Mouse (Mus musculus) activated CD4-positive, CD25-positive, alpha-beta regulatory T cell (primary cell): ENCODE measurements around the gene Dcaf5. TPM values are rescaled to one million over a fixed set of nuclear protein-coding genes. Genes with fewer than 3 reads are reported as not detected.

Experiments
- polyA plus RNA-seq, 2 experiments: library from polyadenylated mRNA; unstranded; fragments of 100-300 nt; shearing (Covaris generic); gene quantifications; one replicate each; pipeline ENCODE4 v1.2.1; 2017

The Dcaf5 gene
- polyA plus RNA-seq = 10 to 100 TPM; 43.0 to 61.2 TPM

GRCm38 (mm10) chr12:80436336-80436976, at the start of gene Dcaf5:
Dcaf5 (minus strand) TSS chr12:80436601.

GRCm38 (mm10) chr12:80462942-80463651, 26.7 kb upstream of the Dcaf5 start, which contains the start of gene Exd2:
Exd2 (plus strand) TSS chr12:80463095.

Other genes starting within 250 kb of the Dcaf5 start
- gene Actn1, start 176.2 kb downstream of the Dcaf5 start, polyA plus RNA-seq = 10 to 100 TPM; 19.1 to 31.4 TPM
- 10 to 100 TPM; 25.7 to 31.3 TPM for gene Exd2, start 26.5 kb upstream of the Dcaf5 start, polyA plus RNA-seq
- under 1 TPM; 0.26 to 0.27 TPM for gene Galnt16, start 81.7 kb upstream of the Dcaf5 start, polyA plus RNA-seq
- 10 to 100 TPM; 18.2 to 32.9 TPM for gene Slc39a9, start 207.3 kb upstream of the Dcaf5 start, polyA plus RNA-seq
- 10 to 100 TPM; 61.3 to 82.7 TPM for gene Erh, start 207.7 kb upstream of the Dcaf5 start, polyA plus RNA-seq